Mouse (Mus musculus) heart, embryonic 14.5 days (tissue): Measurements from ENCODE around the gene Ambra1. TPM values are rescaled to one million over a fixed set of nuclear protein-coding genes. Genes with fewer than 3 reads are reported as not detected.
A peak's percentile ranks its signal among the peaks of the same experiment; 100 is the strongest.

Experiments
- ATAC-seq: fragments of 200-750 bp; cut with Nextera tagmentation; 2 replicates; pipeline ENCODE4 v1.8.0; 2017; ENCODE audit warnings: low read depth, moderate TSS enrichment; ENCODE audit not compliant: insufficient number of reproducible peaks, insufficient read depth, low FRiP score
- H3K27ac ChIP-seq, 2 experiments: fragments of 200-500 bp in 1 of 2; fragments of 300-500 bp in 1 of 2; sonication (generic) in 1 of 2; replicated peaks in 1 of 2; 2 replicates each; pipeline ENCODE4 v1.5.1; 2012 to 2014; ENCODE audit warnings: low read depth in 2 of 2, low read length in 2 of 2, control low read depth in 1 of 2, mild to moderate bottlenecking in 1 of 2, mixed read lengths in 1 of 2; ENCODE audit not compliant: control insufficient read depth in 1 of 2, insufficient read depth in 1 of 2
- H3K27me3 ChIP-seq: fragments of 300-500 bp; sonication (generic); 2 replicates; pipeline ENCODE4 v1.6.1; 2014; ENCODE audit warnings: mild to moderate bottlenecking, low read length, control low read depth; ENCODE audit not compliant: control insufficient read depth, insufficient read depth
- H3K36me3 ChIP-seq: fragments of 300-500 bp; sonication (generic); 2 replicates; pipeline ENCODE4 v1.6.1; 2014; ENCODE audit warnings: mild to moderate bottlenecking, control low read depth, low read length, mixed read lengths; ENCODE audit not compliant: control insufficient read depth, insufficient read depth
- H3K4me1 ChIP-seq, 2 experiments: fragments of 200-500 bp in 1 of 2; fragments of 300-500 bp in 1 of 2; sonication (generic) in 1 of 2; 2 replicates each; pipeline ENCODE4 v1.6.1; 2012 to 2014; ENCODE audit warnings: low read length in 2 of 2, control low read depth in 1 of 2, mixed read lengths in 1 of 2; ENCODE audit not compliant: control insufficient read depth in 2 of 2, insufficient read depth in 2 of 2
- H3K4me2 ChIP-seq: fragments of 300-500 bp; sonication (generic); 2 replicates; pipeline ENCODE4 v1.6.1; 2014; ENCODE audit warnings: mild to moderate bottlenecking, low read length
- H3K4me3 ChIP-seq, 2 experiments: fragments of 200-500 bp in 1 of 2; fragments of 300-500 bp in 1 of 2; sonication (generic) in 1 of 2; 2 replicates each; pipeline ENCODE4 v1.5.1; 2012 to 2014; ENCODE audit warnings: low read length in 2 of 2, mild to moderate bottlenecking in 2 of 2, control low read depth in 1 of 2, low read depth in 1 of 2, moderate library complexity in 1 of 2; ENCODE audit not compliant: control insufficient read depth in 1 of 2, insufficient read depth in 1 of 2
- H3K9ac ChIP-seq: fragments of 300-500 bp; sonication (generic); 2 replicates; pipeline ENCODE4 v1.6.1; 2014; ENCODE audit warnings: mild to moderate bottlenecking, low read length
- H3K9me3 ChIP-seq: fragments of 300-500 bp; sonication (generic); 2 replicates; pipeline ENCODE4 v1.6.1; 2016; ENCODE audit warnings: low read length, control low read depth; ENCODE audit not compliant: control insufficient read depth
- WGBS: fragments of 180-500 bp; shearing (Covaris S2); extraction: QIAGEN DNeasy Blood & Tissue Kit; methylation state at CpG from one replicate; pipeline ENCODE4 v1.1.7; 2014; 5-methylcytosine and 5-hydroxymethylcytosine counted together
- polyA plus RNA-seq: library from polyadenylated mRNA; unstranded; fragments of >200 nt; fragmentation: Nextera tagmentation; extraction: Ambion mirVana; gene quantifications from 2 replicates; pipeline ENCODE4 v1.2.1, GENCODE M21; 2014

The Ambra1 gene
- polyA plus RNA-seq, 1 experiment from 2014 or later = 10.5 TPM

DNA sequence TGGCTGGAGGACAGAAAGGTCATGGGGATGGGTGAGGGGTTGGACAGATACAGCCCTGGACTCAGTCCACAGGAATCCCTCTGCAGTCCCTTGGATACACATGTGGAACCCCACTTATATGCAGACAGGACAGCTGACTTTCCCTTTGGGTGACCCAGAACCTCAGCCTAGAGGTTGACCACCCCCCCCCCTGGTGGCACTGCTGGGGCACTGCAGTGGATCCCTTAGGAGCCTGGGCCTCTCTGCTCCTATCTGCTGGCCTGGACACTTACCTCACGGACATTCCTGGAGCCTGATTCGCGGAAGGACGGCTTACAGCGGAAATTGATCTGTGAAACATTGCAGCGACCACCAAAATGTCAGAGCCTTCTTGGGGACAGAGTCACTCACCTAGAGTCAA is 212.4 kb downstream of the Ambra1 start:
- Histone ChIP-seq H3K4me2 (no peak overlapping the region), H3K4me3 (no peak overlapping the region), H3K27ac (no peak overlapping the region), H3K4me1 (peaks cover 9 to 31% of the 10 kb centered on the region in 2 experiments), H3K9ac (no peak overlapping the region), H3K36me3 (peaks cover 73% of the 10 kb centered on the region), H3K9me3 (no peaks in the 10 kb centered on the region), H3K27me3 (no peaks in the 10 kb centered on the region)
- no peak for ATAC-seq
- 26% methylated on average over 6 of the region's 6 CpGs for WGBS

DNA sequence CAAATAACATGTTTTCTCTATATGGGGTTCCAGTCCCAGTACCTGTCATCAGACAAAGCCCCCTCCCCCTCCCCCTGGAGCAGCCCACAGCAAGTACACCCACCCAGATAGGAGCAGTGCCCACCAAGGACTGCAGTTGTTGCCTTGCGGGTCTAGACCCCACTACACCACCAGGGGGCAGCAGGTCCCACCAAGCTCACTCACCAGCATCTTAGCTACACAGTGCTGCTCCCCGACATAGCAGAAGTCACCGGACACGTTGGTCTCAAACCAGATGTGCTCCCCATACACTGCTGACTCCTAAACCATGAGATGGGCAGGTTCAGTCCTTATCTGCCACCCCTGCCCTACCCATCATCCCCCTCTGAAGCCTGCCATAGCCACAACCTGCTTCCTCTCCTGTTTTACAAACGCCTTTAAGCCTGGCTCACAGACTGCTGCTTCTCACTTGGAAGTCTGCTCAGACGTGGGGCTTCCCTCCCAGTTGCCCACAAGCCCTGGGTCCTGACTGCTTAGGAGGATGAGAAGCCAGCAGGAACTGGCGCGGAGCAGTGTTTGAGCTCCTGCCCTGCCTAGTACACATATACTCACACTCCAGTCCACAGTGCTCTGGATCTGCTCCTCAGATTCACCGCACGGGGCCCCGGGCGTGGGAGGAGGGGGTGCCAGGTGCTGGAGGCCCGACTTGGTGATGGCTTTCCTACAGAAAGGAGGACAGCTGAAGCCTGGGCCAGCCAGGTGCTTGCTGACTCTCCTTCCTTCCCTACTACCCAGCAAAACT is 214.4 kb downstream of the Ambra1 start:
- Histone ChIP-seq H3K9ac (no peak overlapping the region; the same call in 1 of the 2 replicates), H3K27ac (no peak overlapping the region), H3K4me3 (no peak overlapping the region), H3K4me1 (peaks cover 28 to 51% of the 10 kb centered on the region in 2 experiments), H3K4me2 (0 out of 2 replicates have a peak overlapping the region, but pooled peaks have one; percentile 13), H3K27me3 (no peaks in the 10 kb centered on the region), H3K9me3 (no peaks in the 10 kb centered on the region), H3K36me3 (peaks cover 53% of the 10 kb centered on the region)
- 38% methylated on average over 13 of the region's 13 CpGs for WGBS
- 0 out of 2 replicates have a peak, but pooled peaks have one; percentile 16 for ATAC-seq

DNA sequence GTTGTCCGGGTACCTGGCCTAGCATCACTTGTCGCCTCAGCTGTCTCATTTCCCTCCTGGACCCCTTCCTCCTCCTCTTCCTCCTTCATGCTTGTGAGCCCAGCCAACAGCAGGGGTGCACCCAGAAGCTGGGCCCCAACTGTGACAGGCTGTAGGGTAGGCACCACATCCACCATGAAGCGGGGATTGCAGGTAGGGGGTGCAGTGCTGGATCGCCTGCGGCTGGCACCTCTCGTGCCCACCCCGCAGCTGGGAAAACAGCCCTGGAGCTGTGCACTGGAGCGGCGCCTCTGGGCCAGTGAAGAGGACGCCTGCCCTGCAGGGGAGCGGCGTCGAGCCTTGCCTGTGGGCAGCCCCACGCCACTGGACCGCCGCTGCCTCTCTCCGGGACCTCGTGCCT is 215.5 kb downstream of the Ambra1 start, which contains the start of gene Gm9821:
Gene Gm9821, plus strand, starts transcription at position 221 of the 400 bp plus-strand sequence.
- Histone ChIP-seq H3K36me3 (peaks cover 41% of the 10 kb centered on the region), H3K4me3 (no peak within 1 kb of the TSS), H3K9ac (peak within 1 kb of the TSS; percentile 61; the same call in 1 of the 2 replicates), H3K9me3 (no peaks in the 10 kb centered on the region), H3K4me1 (peaks cover 35 to 60% of the 10 kb centered on the region in 2 experiments), H3K4me2 (peak within 1 kb of the TSS; percentile 69; the same call in 1 of the 2 replicates), H3K27me3 (no peaks in the 10 kb centered on the region), H3K27ac (peak within 1 kb of the TSS in 1 of 2 experiments; percentile 49; a peak in 2 of 4 replicates)
- WGBS = 91% methylated on average over 18 of the region's 18 CpGs
- no peak for ATAC-seq

DNA sequence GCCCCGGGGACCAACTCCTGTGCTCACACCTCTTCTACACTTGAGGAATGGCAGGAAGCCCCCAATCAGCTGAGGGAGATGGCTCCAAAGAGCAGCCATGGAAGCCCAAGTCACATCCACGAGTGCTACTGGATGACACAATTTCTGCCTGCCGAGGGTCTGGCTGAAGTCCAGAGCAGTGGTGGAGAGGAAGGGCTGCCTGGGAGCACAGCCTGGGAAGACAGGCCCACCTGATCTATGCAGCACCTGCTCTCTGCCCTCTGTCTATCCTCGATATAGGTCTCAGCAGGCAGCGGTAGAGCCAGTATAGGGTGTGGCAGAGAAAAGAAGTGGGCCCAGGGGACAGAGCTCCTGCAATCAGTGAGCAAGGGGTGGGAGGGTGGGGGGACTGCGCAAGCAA is 216.9 kb downstream of the Ambra1 start:
- no peak overlapping the region for H3K4me3 ChIP-seq
- no peaks in the 10 kb centered on the region for H3K27me3 ChIP-seq
- peak overlapping the region; percentile 61; the same call in 1 of the 2 replicates for H3K9ac ChIP-seq
- peaks cover 38 to 64% of the 10 kb centered on the region in 2 experiments for H3K4me1 ChIP-seq
- H3K4me2 ChIP-seq = peak overlapping the region; percentile 69; the same call in 1 of the 2 replicates
- 29% methylated on average over 6 of the region's 6 CpGs for WGBS
- H3K27ac ChIP-seq = peak overlapping the region in 1 of 2 experiments; percentile 49; a peak in 2 of 4 replicates
- peaks cover 30% of the 10 kb centered on the region for H3K36me3 ChIP-seq
- H3K9me3 ChIP-seq = no peaks in the 10 kb centered on the region
- ATAC-seq = no peak

DNA sequence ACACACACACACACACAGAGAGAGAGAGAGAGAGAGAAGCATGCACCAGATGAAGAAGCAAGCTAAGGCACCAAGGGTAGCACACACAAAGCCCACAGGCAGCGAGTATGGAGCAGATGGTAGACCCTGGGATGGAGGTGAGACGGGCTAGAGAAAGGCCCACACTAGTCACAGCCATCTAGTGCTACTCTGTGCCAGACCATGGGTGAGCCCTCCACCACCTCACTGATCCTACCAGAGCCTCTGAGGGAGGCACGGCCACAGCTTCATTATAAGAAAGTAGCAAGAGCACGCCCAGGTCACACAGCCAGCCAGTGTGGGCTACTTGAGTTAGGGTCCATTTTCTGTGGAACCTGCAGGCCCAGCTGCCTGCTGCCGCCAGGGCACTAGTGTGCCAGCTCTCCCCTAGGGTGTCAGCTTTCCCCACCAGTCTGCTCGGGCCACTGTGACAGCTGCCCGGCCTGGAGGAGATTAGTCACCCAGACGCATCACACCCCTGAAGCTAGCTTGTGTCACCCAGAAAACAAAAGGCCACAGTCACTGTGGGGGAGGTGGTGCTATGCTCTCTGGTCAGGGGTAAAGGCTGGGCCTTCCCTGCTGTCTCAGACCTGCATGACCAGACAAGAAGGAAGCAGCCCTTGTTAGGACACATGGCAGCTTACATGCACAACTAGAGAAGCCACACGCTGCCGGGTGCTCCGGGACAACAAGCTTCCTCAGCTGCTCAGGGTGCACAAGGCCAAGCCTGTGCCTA is 217.6 kb downstream of the Ambra1 start:
- Histone ChIP-seq H3K9ac (peak overlapping the region; percentile 61), H3K4me2 (peak overlapping the region; percentile 69), H3K4me1 (peaks cover 38 to 62% of the 10 kb centered on the region in 2 experiments), H3K4me3 (peak overlapping the region in 1 of 2 experiments; percentile 4; a peak in 1 of 4 replicates), H3K27ac (peak overlapping the region; percentile 27 to 52; a peak in 3 of 4 replicates), H3K9me3 (no peaks in the 10 kb centered on the region), H3K36me3 (peaks cover 26% of the 10 kb centered on the region), H3K27me3 (no peaks in the 10 kb centered on the region)
- 44% methylated on average over 11 of the region's 11 CpGs for WGBS
- ATAC-seq = no peak

DNA sequence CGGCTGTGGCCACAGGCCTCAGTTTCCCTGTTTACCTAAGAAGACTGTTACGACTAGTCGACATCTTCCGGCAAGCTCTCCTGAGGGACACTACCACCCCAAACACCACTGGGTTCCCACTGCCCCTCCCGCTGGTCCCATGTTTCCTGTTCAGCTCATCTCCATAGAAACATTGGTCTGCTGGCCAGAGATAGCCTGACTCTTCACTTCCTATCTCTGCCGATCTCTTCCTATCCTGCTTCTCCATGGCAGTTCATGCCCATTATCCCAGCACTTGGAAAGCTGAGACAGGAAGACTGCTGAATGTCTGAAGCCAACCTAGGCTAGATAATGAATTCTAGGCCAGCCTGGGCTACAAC is 218.2 kb downstream of the Ambra1 start:
- ATAC-seq = no peak
- H3K4me3 ChIP-seq = peak overlapping the region in 1 of 2 experiments; percentile 4; a peak in 1 of 4 replicates
- peaks cover 22% of the 10 kb centered on the region for H3K36me3 ChIP-seq
- H3K27me3 ChIP-seq = no peaks in the 10 kb centered on the region
- WGBS = 62% methylated on average over 6 of the region's 6 CpGs
- no peaks in the 10 kb centered on the region for H3K9me3 ChIP-seq
- H3K4me2 ChIP-seq = peak overlapping the region; percentile 69
- H3K4me1 ChIP-seq = peaks cover 38 to 62% of the 10 kb centered on the region in 2 experiments
- peak overlapping the region; percentile 27 to 97; a peak in 3 of 4 replicates for H3K27ac ChIP-seq
- peak overlapping the region; percentile 61 for H3K9ac ChIP-seq

DNA sequence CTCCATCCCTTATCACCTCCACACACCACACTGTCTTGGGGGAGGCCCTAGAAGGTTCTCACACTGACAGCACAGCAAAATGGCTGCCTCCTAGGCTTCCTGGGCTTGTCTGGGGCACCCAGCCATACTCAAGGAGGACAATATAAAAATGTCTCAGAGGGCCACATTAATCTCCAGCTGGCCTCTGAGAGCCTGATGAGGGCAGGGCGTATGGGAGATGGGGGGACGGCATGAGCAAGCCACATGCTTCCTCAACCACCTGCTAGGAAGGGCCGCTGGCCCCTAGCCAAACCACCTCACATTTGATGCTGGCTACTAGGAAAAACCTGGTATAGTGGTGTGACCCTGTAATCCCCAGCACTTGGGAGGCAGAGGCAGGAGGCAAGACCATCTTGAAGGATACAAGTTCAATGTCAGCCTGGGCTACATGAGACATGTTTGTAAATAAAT is 218.9 kb downstream of the Ambra1 start:
- Histone ChIP-seq H3K9ac (peak overlapping the region; percentile 76), H3K4me3 (no peak overlapping the region), H3K9me3 (no peaks in the 10 kb centered on the region), H3K36me3 (peaks cover 15% of the 10 kb centered on the region), H3K27me3 (no peaks in the 10 kb centered on the region), H3K4me2 (peak overlapping the region; percentile 69), H3K27ac (peak overlapping the region; percentile 97 to 98), H3K4me1 (peaks cover 44 to 69% of the 10 kb centered on the region in 2 experiments)
- ATAC-seq = no peak
- WGBS = 36% methylated on average over 3 of the region's 3 CpGs
